Mouse (Mus musculus) hindbrain, embryonic 11.5 days (tissue): Measurements from ENCODE around the gene Hdac1. TPM values are rescaled to one million over a fixed set of nuclear protein-coding genes. Genes with fewer than 3 reads are reported as not detected.

Experiments
- ATAC-seq: fragments of 200-750 bp; cut with Nextera tagmentation; 2 replicates; pipeline ENCODE4 v1.8.0; 2017; ENCODE audit warnings: mild to moderate bottlenecking, moderate TSS enrichment, moderate library complexity; ENCODE audit not compliant: low FRiP score
- DNase-seq: peaks from one replicate; pipeline ENCODE4 v3.0.0-alpha.2; 2015; ENCODE audit warnings: low spot score
- H3K27ac ChIP-seq: fragments of 300-500 bp; sonication (generic); 2 replicates; pipeline ENCODE4 v1.5.1; 2014; ENCODE audit warnings: mild to moderate bottlenecking, low read depth, low read length
- H3K27me3 ChIP-seq: fragments of 300-500 bp; sonication (generic); 2 replicates; pipeline ENCODE4 v1.6.1; 2014; ENCODE audit warnings: mild to moderate bottlenecking, low read length, moderate library complexity, mixed read lengths; ENCODE audit not compliant: control insufficient read depth, insufficient read depth
- H3K36me3 ChIP-seq: fragments of 300-500 bp; sonication (generic); 2 replicates; pipeline ENCODE4 v1.6.1; 2014; ENCODE audit warnings: mild to moderate bottlenecking, low read length, moderate library complexity, mixed read lengths; ENCODE audit not compliant: control insufficient read depth, insufficient read depth
- H3K4me1 ChIP-seq: fragments of 300-500 bp; sonication (generic); replicated peaks from 2 replicates; pipeline ENCODE4 v1.6.1; 2014; ENCODE audit warnings: low read length, mixed read lengths; ENCODE audit not compliant: control insufficient read depth, insufficient read depth
- H3K4me2 ChIP-seq: fragments of 300-500 bp; sonication (generic); replicated peaks from 2 replicates; pipeline ENCODE4 v1.6.1; 2014; ENCODE audit warnings: mild to moderate bottlenecking, low read depth, low read length
- H3K4me3 ChIP-seq: fragments of 300-500 bp; sonication (generic); 2 replicates; pipeline ENCODE4 v1.5.1; 2014; ENCODE audit warnings: low read depth, low read length
- H3K9ac ChIP-seq: fragments of 300-500 bp; sonication (generic); 2 replicates; pipeline ENCODE4 v1.6.1; 2014; ENCODE audit warnings: low read depth, low read length
- H3K9me3 ChIP-seq: fragments of 300-500 bp; sonication (generic); 2 replicates; pipeline ENCODE4 v1.6.1; 2016; ENCODE audit warnings: low read length; ENCODE audit not compliant: control insufficient read depth
- WGBS: fragments of 180-500 bp; shearing (Covaris S2); extraction: QIAGEN DNeasy Blood & Tissue Kit; methylation state at CpG from one replicate; pipeline ENCODE4 v1.1.7; 2014; 5-methylcytosine and 5-hydroxymethylcytosine counted together
- polyA plus RNA-seq: library from polyadenylated mRNA; unstranded; fragments of >200 nt; fragmentation: Nextera tagmentation; extraction: Ambion mirVana; gene quantifications from 2 replicates; pipeline ENCODE4 v1.2.1, GENCODE M21; 2014

Hdac1 gene
- 206 and 220 TPM in 2 replicates for polyA plus RNA-seq

DNA sequence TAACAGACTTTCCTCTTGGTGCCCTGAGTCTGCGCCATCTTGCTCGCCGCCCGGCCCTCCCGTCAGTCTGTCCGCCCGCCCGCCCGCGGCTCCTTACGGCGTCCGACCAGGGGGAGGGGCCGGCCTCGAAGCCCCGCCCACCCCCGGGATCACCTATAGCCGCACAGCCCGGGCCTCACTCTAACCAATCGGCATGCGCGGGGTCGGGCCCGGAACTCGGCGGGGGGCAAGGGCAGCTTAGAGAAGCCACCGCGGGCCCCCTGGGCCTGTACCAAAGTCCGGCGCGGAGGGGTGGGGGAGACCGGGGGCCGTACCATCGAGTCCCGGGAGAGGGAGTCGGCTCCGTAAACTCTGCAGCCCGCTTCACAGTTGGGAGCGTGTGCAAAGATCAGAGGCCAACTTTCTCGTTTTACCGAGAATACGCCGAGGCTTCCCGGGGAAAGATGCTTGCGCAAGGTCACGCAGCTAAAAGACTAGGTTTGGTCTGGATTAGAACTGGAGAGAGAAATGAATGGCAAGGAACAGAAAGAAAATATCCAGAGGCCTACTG lies at the start of gene Hdac1:
Gene Hdac1, minus strand, starts transcription at position 122 of the 550 bp plus-strand sequence.
- no peaks in the 10 kb centered on the region for H3K36me3 ChIP-seq
- ATAC-seq (peak; percentile 99), DNase-seq (peak; percentile 99)
- peak within 1 kb of the TSS; percentile 91 for H3K9ac ChIP-seq
- H3K9me3 ChIP-seq = no peaks in the 10 kb centered on the region
- peak within 1 kb of the TSS; percentile 90 for H3K4me3 ChIP-seq
- peak within 1 kb of the TSS; percentile 62 for H3K27ac ChIP-seq
- peak within 1 kb of the TSS; percentile 71 for H3K4me2 ChIP-seq
- H3K27me3 ChIP-seq = no peaks in the 10 kb centered on the region
- WGBS = under 1% methylated on average over 37 of the region's 46 CpGs
- H3K4me1 ChIP-seq = no peaks in the 10 kb centered on the region; the same call in none of the 2 replicates

DNA sequence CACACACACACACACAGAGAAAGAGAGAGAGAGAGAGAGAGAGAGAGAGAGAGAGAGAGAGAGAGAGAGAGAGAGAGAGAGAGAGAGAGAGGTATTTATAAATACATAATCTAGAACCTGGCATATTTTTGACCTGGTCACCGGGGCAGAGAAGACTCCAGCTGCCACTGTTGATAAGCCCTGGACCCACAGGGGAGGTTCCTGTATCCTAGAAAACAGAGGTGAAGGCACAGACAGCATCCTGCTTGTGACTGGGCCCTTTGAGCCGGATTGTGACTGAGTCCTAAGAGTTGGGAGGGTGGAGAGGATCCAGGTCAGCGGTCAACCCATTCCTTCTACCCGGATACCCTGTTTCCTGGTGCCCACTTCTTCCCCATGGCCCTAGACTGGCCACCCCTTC lies 46.4 kb upstream of the Hdac1 start:
- Histone ChIP-seq H3K4me1 (no peaks in the 10 kb centered on the region), H3K27me3 (no peaks in the 10 kb centered on the region), H3K27ac (no peak overlapping the region), H3K9ac (no peak overlapping the region), H3K4me3 (no peak overlapping the region), H3K36me3 (peaks cover 14% of the 10 kb centered on the region), H3K4me2 (no peak overlapping the region), H3K9me3 (no peaks in the 10 kb centered on the region)
- 86% methylated on average over 4 of the region's 4 CpGs for WGBS
- DNase-seq (no peak), ATAC-seq (no peak)

DNA sequence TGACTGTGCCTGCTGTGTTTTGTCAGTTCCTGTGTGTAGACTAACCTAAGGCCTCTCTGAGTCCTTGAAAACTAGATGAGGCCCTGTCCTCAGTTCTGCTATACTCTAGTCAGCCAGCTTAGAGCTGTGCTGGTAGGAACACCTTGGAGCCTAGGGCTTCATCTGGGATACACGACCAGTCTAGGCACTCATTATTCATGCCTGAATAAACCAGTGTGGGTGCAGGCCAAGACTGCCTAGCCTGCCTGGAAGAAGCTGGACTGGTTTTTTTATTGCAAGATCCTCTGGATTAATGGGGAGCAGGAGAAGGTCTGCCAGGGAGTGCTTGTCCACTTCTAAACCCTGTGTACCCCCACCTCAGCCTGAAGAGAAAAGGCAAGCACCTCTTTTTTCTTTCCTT lies 44.4 kb upstream of the Hdac1 start:
- 59% methylated on average over 1 of the region's 1 CpGs for WGBS
- DNase-seq = no peak
- H3K4me1 ChIP-seq = no peaks in the 10 kb centered on the region
- peaks cover 6% of the 10 kb centered on the region; the same call in 1 of the 2 replicates for H3K36me3 ChIP-seq
- no peaks in the 10 kb centered on the region for H3K9me3 ChIP-seq
- H3K27ac ChIP-seq = no peak overlapping the region
- H3K27me3 ChIP-seq = no peaks in the 10 kb centered on the region
- H3K4me3 ChIP-seq = no peak overlapping the region
- no peak overlapping the region for H3K9ac ChIP-seq
- no peak overlapping the region for H3K4me2 ChIP-seq
- no peak for ATAC-seq

DNA sequence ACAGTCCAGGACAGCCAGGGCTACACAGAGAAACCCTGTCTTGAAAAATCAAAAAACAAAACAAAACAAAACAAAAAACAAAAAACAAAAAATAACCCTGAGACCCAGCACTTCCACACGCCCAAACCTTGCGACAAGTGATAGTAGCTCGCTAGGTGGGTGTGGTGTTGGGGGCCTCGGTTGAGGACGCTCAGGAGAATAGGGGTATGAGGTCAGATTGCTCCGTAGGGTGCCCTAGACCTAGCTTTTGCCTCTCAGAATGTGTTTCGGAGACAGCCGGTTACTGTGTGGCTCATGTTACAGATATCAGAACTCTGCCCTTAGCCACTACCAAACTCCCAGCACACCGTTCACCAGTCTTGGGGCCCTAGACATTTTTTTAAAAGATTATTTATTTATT lies 43.3 kb upstream of the Hdac1 start:
- ATAC-seq (no peak), DNase-seq (no peak)
- no peak overlapping the region for H3K27ac ChIP-seq
- no peak overlapping the region for H3K9ac ChIP-seq
- no peaks in the 10 kb centered on the region for H3K9me3 ChIP-seq
- H3K4me2 ChIP-seq = no peak overlapping the region
- H3K36me3 ChIP-seq = no peaks in the 10 kb centered on the region
- no peaks in the 10 kb centered on the region for H3K4me1 ChIP-seq
- WGBS = 77% methylated on average over 9 of the region's 9 CpGs
- H3K27me3 ChIP-seq = no peaks in the 10 kb centered on the region
- no peak overlapping the region for H3K4me3 ChIP-seq

GRCm38 (mm10) chr4:129584884-129585608 lies 42.5 kb upstream of the Hdac1 start:
- peak overlapping the region; percentile 47 for H3K4me2 ChIP-seq
- H3K9me3 ChIP-seq = no peaks in the 10 kb centered on the region
- H3K27ac ChIP-seq = no peak overlapping the region
- 3% methylated on average over 36 of the region's 36 CpGs for WGBS
- DNase-seq = peak; percentile 89
- no peaks in the 10 kb centered on the region for H3K27me3 ChIP-seq
- H3K4me1 ChIP-seq = no peaks in the 10 kb centered on the region
- peak overlapping the region; percentile 1; the same call in 1 of the 2 replicates for H3K9ac ChIP-seq
- peak; percentile 47 for ATAC-seq
- H3K36me3 ChIP-seq = no peaks in the 10 kb centered on the region
- peak overlapping the region; percentile 31 for H3K4me3 ChIP-seq

GRCm38 (mm10) chr4:129584370-129584769 lies 41.9 kb upstream of the Hdac1 start:
- H3K9me3 ChIP-seq = no peaks in the 10 kb centered on the region
- H3K4me1 ChIP-seq = no peaks in the 10 kb centered on the region
- DNase-seq (no peak), ATAC-seq (no peak)
- no peak overlapping the region for H3K4me3 ChIP-seq
- H3K36me3 ChIP-seq = no peaks in the 10 kb centered on the region
- WGBS = 70% methylated on average over 1 of the region's 1 CpGs
- peak overlapping the region; percentile 47 for H3K4me2 ChIP-seq
- no peak overlapping the region for H3K27ac ChIP-seq
- H3K9ac ChIP-seq = no peak overlapping the region
- no peaks in the 10 kb centered on the region for H3K27me3 ChIP-seq

- Histone ChIP-seq H3K27me3 (no peaks in the 10 kb centered on the region), H3K36me3 (no peaks in the 10 kb centered on the region), H3K27ac (no peak overlapping the region), H3K9ac (no peak overlapping the region), H3K4me3 (no peak overlapping the region), H3K4me2 (no peak overlapping the region), H3K9me3 (no peaks in the 10 kb centered on the region), H3K4me1 (no peaks in the 10 kb centered on the region)
- no peak for ATAC-seq
- WGBS = 81% methylated on average over 1 of the region's 1 CpGs
- no peak for DNase-seq
These were observed 39.7 kb upstream of the Hdac1 start for GRCm38 (mm10) chr4:129582251-129582650.

DNA sequence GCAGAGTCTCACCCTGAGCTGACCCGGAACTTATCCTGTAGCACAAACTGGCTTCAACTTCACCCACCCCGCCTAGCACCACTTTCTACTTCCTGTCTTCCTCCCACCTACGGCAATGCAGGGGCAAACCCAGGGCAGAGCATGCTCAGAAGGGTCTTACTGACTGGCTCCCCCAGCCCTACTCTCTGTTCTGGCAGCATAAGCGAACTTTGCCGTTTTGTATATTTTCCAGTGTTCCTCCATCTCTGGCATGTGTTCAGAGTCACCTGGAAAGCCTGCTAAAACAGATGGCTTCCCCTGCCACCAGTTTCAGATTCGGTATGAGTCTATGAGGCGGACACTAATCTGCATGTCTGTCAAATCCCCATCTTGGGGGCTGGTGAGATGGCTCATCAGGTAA lies 37.8 kb upstream of the Hdac1 start:
- no peaks in the 10 kb centered on the region for H3K9me3 ChIP-seq
- H3K4me3 ChIP-seq = no peak overlapping the region
- 80% methylated on average over 7 of the region's 7 CpGs for WGBS
- no peak for DNase-seq
- H3K36me3 ChIP-seq = no peaks in the 10 kb centered on the region
- no peak for ATAC-seq
- H3K9ac ChIP-seq = no peak overlapping the region
- H3K27ac ChIP-seq = no peak overlapping the region
- H3K27me3 ChIP-seq = no peaks in the 10 kb centered on the region
- H3K4me1 ChIP-seq = 0 out of 2 replicates have a peak, but pooled peaks cover 2% of the 10 kb centered on the region
- no peak overlapping the region for H3K4me2 ChIP-seq

DNA sequence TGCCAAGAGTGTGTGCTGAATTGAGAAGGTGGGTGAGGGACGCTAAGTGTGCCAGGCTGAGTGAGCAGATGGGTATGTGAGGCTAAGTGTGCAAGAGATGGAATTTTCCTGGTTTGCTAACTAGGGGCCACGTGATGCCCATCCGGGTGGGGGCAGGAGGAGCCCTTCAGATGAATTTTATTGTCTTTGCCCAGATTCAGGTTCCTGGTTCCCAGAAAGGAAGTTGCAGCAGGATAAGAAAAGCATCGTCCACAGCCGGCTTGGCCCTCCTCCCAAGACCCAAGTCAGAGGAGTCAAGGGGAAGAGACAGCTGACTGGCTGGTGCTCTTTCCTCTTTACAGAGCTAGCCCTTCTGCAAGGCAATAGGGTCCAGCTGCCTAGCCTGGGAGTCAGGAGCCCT lies 36.0 kb upstream of the Hdac1 start, which contains the start of gene Fam167b:
Gene Fam167b, minus strand, starts transcription at position 84 of the 400 bp plus-strand sequence.
- 0 out of 2 replicates have a peak, but pooled peaks cover 2% of the 10 kb centered on the region for H3K4me1 ChIP-seq
- no peak within 1 kb of the TSS for H3K9ac ChIP-seq
- H3K27me3 ChIP-seq = no peaks in the 10 kb centered on the region
- ATAC-seq = no peak
- no peak within 1 kb of the TSS for H3K4me2 ChIP-seq
- 91% methylated on average over 5 of the region's 5 CpGs for WGBS
- H3K4me3 ChIP-seq = no peak within 1 kb of the TSS
- H3K9me3 ChIP-seq = no peaks in the 10 kb centered on the region
- no peak for DNase-seq
- H3K27ac ChIP-seq = no peak within 1 kb of the TSS
- no peaks in the 10 kb centered on the region for H3K36me3 ChIP-seq
